Mouse (Mus musculus) left cerebral cortex, postnatal 10 days (tissue): ENCODE results near the gene Prim2. TPM values are rescaled to one million over a fixed set of nuclear protein-coding genes. Genes with fewer than 3 reads are reported as not detected.
A peak's percentile ranks its signal among the peaks of the same experiment; 100 is the strongest.

Source experiments
- DNase-seq, 2 experiments: peaks; one replicate each; pipeline ENCODE4 v3.0.0; 2021 to 2022; ENCODE audit warnings: low spot score in 2 of 2, mixed read lengths in 1 of 2; ENCODE audit errors: extremely low spot score in 1 of 2
- intact Hi-C: fragments of 180-260 bp; cut with DNase I; formaldehyde crosslinking; loops from one replicate; pipeline ENCODE4 v1.15.1; 2025
- total RNA-seq, 2 experiments: library from RNA; stranded (reverse); gene quantifications; 2 replicates each; pipeline ENCODE4 v1.2.3; 2021

Gene Prim2
- 1 to 10 TPM; 8.5 to 9.0 TPM for total RNA-seq

- DNase-seq, result peak; percentile 83 to 92
- intact Hi-C loops, result loop anchor here (2.0 kb wide), 1 partner anchor 51 kb away; no protein-coding TSS in a partner anchor
Measured at GRCm38 (mm10) chr1:33669708-33670141, at the start of gene Prim2. Prim2 (minus strand) TSS chr1:33669795.

GRCm38 (mm10) chr1:33717636-33718035, 48.0 kb upstream of the Prim2 start:
- no peak for DNase-seq
- intact Hi-C loops, result no loop called here

GRCm38 (mm10) chr1:33714796-33715195, 45.2 kb upstream of the Prim2 start:
- intact Hi-C loops, result no loop called here
- DNase-seq, result no peak

- DNase-seq, result no peak
- intact Hi-C loops, result no loop called here
Measured at GRCm38 (mm10) chr1:33712026-33712425, 42.4 kb upstream of the Prim2 start.

- no peak for DNase-seq
- intact Hi-C loops, result no loop called here
Measured at GRCm38 (mm10) chr1:33709615-33710014, 40.0 kb upstream of the Prim2 start.

- no peak for DNase-seq
- intact Hi-C loops, result no loop called here
Measured at GRCm38 (mm10) chr1:33701244-33701643, 31.6 kb upstream of the Prim2 start.

- DNase-seq, result no peak
- intact Hi-C loops, result no loop called here
Measured at GRCm38 (mm10) chr1:33696016-33696415, 26.4 kb upstream of the Prim2 start.

- no peak for DNase-seq
- intact Hi-C loops, result no loop called here
Measured at GRCm38 (mm10) chr1:33693893-33694292, 24.3 kb upstream of the Prim2 start.

- intact Hi-C loops, result no loop called here
- DNase-seq, result no peak
Measured at GRCm38 (mm10) chr1:33690087-33690448, 20.5 kb upstream of the Prim2 start.

- intact Hi-C loops, result no loop called here
- DNase-seq, result no peak
Measured at GRCm38 (mm10) chr1:33689446-33690086, 20.0 kb upstream of the Prim2 start.

GRCm38 (mm10) chr1:33688810-33689209, 19.2 kb upstream of the Prim2 start:
- intact Hi-C loops, result no loop called here

GRCm38 (mm10) chr1:33684459-33684858, 14.9 kb upstream of the Prim2 start:
- intact Hi-C loops, result no loop called here
- peak in 1 of 2 experiments; percentile 29 for DNase-seq

More at GRCm38 (mm10) chr1:33688810-33689209, 19.2 kb upstream of the Prim2 start:
- DNase-seq, result no peak

- DNase-seq, result no peak
- intact Hi-C loops, result no loop called here
Measured at GRCm38 (mm10) chr1:33680890-33681289, 11.3 kb upstream of the Prim2 start.

GRCm38 (mm10) chr1:33680435-33680834, 10.8 kb upstream of the Prim2 start:
- DNase-seq, result no peak
- intact Hi-C loops, result no loop called here

GRCm38 (mm10) chr1:33673158-33673960, 3.8 kb upstream of the Prim2 start:
- DNase-seq, result no peak
- intact Hi-C loops, result loop anchor here (2.0 kb wide), 2 partner anchors 65 to 293 kb away; no protein-coding TSS in a partner anchor

- intact Hi-C loops, result loop anchor here (2.0 kb wide), 2 partner anchors 66 to 294 kb away; no protein-coding TSS in a partner anchor
- peak; percentile 25 to 69 for DNase-seq
Measured at GRCm38 (mm10) chr1:33672514-33672913, 2.9 kb upstream of the Prim2 start.

- intact Hi-C loops, result loop anchor here (2.0 kb wide), 2 partner anchors 67 to 295 kb away; no protein-coding TSS in a partner anchor
- no peak for DNase-seq
Measured at GRCm38 (mm10) chr1:33672083-33672482, 2.5 kb upstream of the Prim2 start.

- DNase-seq, result no peak
- intact Hi-C loops, result loop anchor here (2.0 kb wide), 1 partner anchor 49 kb away; no protein-coding TSS in a partner anchor
Measured at GRCm38 (mm10) chr1:33671441-33671840, 1.8 kb upstream of the Prim2 start.

- peak; percentile 44 to 74 for DNase-seq
- intact Hi-C loops, result loop anchor here (2.0 kb wide), 1 partner anchor 51 kb away; no protein-coding TSS in a partner anchor
Measured at GRCm38 (mm10) chr1:33670164-33670616, 595 bp upstream of the Prim2 start.
